In genomic region chr9:97017121-97017810, GRCm38 (mm10) we compare ENCODE assay signal across 8 mouse cellular contexts. TPM values are rescaled to one million over a fixed set of nuclear protein-coding genes. Genes with fewer than 3 reads are reported as not detected.
DNase-seq lines count a peak whose midpoint lies in the region; ATAC-seq and TF ChIP-seq lines count a peak whose summit lies in the region.

No protein-coding gene starts in this region.

- no peaks in the 10 kb centered on the region for H3K27me3 ChIP-seq in C2C12 (ENCODE audit: control insufficient read depth, insufficient read depth, insufficient read length)
- H3K27me3 ChIP-seq in hindbrain, embryonic 10.5 days (ENCODE audit: insufficient read depth, poor library complexity, severe bottlenecking) = peaks cover 23% of the 10 kb centered on the region
- H3K27me3 ChIP-seq in limb, embryonic 14.5 days (ENCODE audit: control insufficient read depth, insufficient read depth, low read length) = no peaks in the 10 kb centered on the region

- H3K79me2 ChIP-seq in C2C12 (ENCODE audit: control insufficient read depth, insufficient read depth) = no peaks in the 10 kb centered on the region

- peaks cover 68% of the 10 kb centered on the region for H3K4me1 ChIP-seq in hindbrain, embryonic 10.5 days (replicated peaks)
- H3K4me1 ChIP-seq in limb, embryonic 14.5 days (ENCODE audit: control insufficient read depth, insufficient read depth, low read length) = peaks cover 35% of the 10 kb centered on the region
- H3K4me1 ChIP-seq in olfactory bulb, adult 2 months (ENCODE audit: control insufficient read depth, insufficient read depth, low read length) = peaks cover 34% of the 10 kb centered on the region

- no peak overlapping the region for H3K4me3 ChIP-seq in C2C12 (ENCODE audit: insufficient read depth, poor library complexity, severe bottlenecking)
- H3K4me3 ChIP-seq in hindbrain, embryonic 10.5 days = peak overlapping the region; percentile 68
- H3K4me3 ChIP-seq in limb, embryonic 14.5 days (replicated peaks; ENCODE audit: low read length) = peak overlapping the region; percentile 77
- peak overlapping the region; percentile 85 for H3K4me3 ChIP-seq in olfactory bulb, adult 2 months (ENCODE audit: insufficient read depth, low read depth, low read length)

- H3K79me3 ChIP-seq in C2C12 (ENCODE audit: low read depth) = no peaks in the 10 kb centered on the region

- H3K9ac ChIP-seq in limb, embryonic 14.5 days (ENCODE audit: low read depth, low read length, severe bottlenecking) = peak overlapping the region; percentile 83

- H3K36me3 ChIP-seq in C2C12 (ENCODE audit: control insufficient read depth, insufficient read depth) = no peaks in the 10 kb centered on the region
- peaks cover 20% of the 10 kb centered on the region for H3K36me3 ChIP-seq in hindbrain, embryonic 10.5 days
- H3K36me3 ChIP-seq in limb, embryonic 14.5 days (ENCODE audit: control insufficient read depth, insufficient read depth, low read length) = peaks cover 2% of the 10 kb centered on the region; the same call in 1 of the 2 replicates

- peak overlapping the region; percentile 93 for H3K27ac ChIP-seq in hindbrain, embryonic 10.5 days
- H3K27ac ChIP-seq in limb, embryonic 14.5 days (replicated peaks; ENCODE audit: low read depth, low read length) = no peak overlapping the region
- peak overlapping the region; percentile 83 for H3K27ac ChIP-seq in olfactory bulb, adult 2 months (ENCODE audit: insufficient read depth, low read depth, low read length)

- no peaks in the 10 kb centered on the region for H3K9me3 ChIP-seq in hindbrain, embryonic 10.5 days
- no peaks in the 10 kb centered on the region for H3K9me3 ChIP-seq in limb, embryonic 14.5 days (ENCODE audit: control insufficient read depth, low read length)

- no peak for TF ChIP-seq CTCF in C2C12 (IDR thresholded peaks at IDR 0.05; ENCODE audit: control insufficient read depth, insufficient read depth, insufficient read length)
- TF ChIP-seq CTCF in olfactory bulb, adult 2 months (IDR thresholded peaks at IDR 0.05; ENCODE audit: insufficient read depth, low read depth, low read length) = no peak

- no peak for ATAC-seq in frontal cortex, adult (ENCODE audit: low TSS enrichment)
- no peak for ATAC-seq in limb, embryonic 14.5 days (ENCODE audit: low FRiP score, low read depth)

- H3K4me2 ChIP-seq in limb, embryonic 14.5 days (replicated peaks; ENCODE audit: low read depth, low read length, severe bottlenecking) = peak overlapping the region; percentile 96

- WGBS in hindbrain, embryonic 10.5 days = under 1% methylated on average over 34 of the region's 34 CpGs
- WGBS in limb, embryonic 14.5 days = 2% methylated on average over 34 of the region's 34 CpGs
- WGBS in olfactory bulb, adult 2 months = 1% methylated on average over 34 of the region's 34 CpGs

- H3ac ChIP-seq in C2C12 (ENCODE audit: control insufficient read depth, insufficient read length, low read depth) = peak overlapping the region; percentile 3

- peak; percentile 32 to 33 for DNase-seq in frontal cortex, postnatal 36 days (ENCODE audit: low spot score in 2 of 2)
- peak; percentile 71 for DNase-seq in embryo, embryonic 10.5 days (ENCODE audit: low spot score)
- DNase-seq in hindbrain, embryonic 10.5 days (ENCODE audit: low spot score) = peak; percentile 64
- DNase-seq in limb, embryonic 14.5 days (ENCODE audit: low spot score) = no peak
- DNase-seq in spleen, adult 12 weeks (ENCODE audit: low spot score) = no peak

- TF ChIP-seq POLR2A in limb, embryonic 14.5 days (IDR thresholded peaks at IDR 0.05; ENCODE audit: borderline replicate concordance, extremely low read depth, insufficient read depth, insufficient read length) = no peak
- no peak for TF ChIP-seq POLR2A in olfactory bulb, adult 2 months (IDR thresholded peaks at IDR 0.05; ENCODE audit: insufficient read depth, low read depth, low read length)

TF ChIP-seq in C2C12, 6 proteins besides CTCF, POLR2A, EP300 and RAD21:
- TF ChIP-seq FOSL1 (IDR thresholded peaks at IDR 0.05; ENCODE audit: insufficient read depth, low read length, poor library complexity, severe bottlenecking) (no peak), MYOD1 (IDR thresholded peaks at IDR 0.05; ENCODE audit: control insufficient read depth, insufficient read length, low read depth) (no peak), CEBPB (IDR thresholded peaks at IDR 0.05; ENCODE audit: low read depth) (no peak), USF1 (IDR thresholded peaks at IDR 0.05; ENCODE audit: low read depth) (no peak), MYOG (IDR thresholded peaks at IDR 0.05; ENCODE audit: control insufficient read depth, extremely low read depth, insufficient read length) (no peak), MAX (IDR thresholded peaks at IDR 0.05) (no peak)

RNA-seq across cellular contexts. Expression of gene Spsb4, which starts 1.4 kb away (rescaled TPM):
- polyA plus RNA-seq in C2C12 (2012; fragmentation: generic; extraction: Trizol) = 1.6 TPM
- 159 and 169 TPM in 2 replicates for polyA plus RNA-seq in hindbrain, embryonic 10.5 days (2016; fragmentation: Nextera tagmentation; extraction: Ambion mirVana)
- polyA plus RNA-seq in limb, embryonic 14.5 days (2012; rRNA removed) = 19.9 and 26.6 TPM in 2 replicates
- polyA plus RNA-seq in limb, embryonic 14.5 days (2014; fragmentation: Nextera tagmentation; extraction: Ambion mirVana) = 28.4 and 29.2 TPM in 2 replicates
- polyA plus RNA-seq in olfactory bulb, adult 2 months (2012; ENCODE audit: insufficient read depth, insufficient read length, low replicate concordance, missing spikeins) = not detected in 2 replicates

Comparison
In these comparisons a context has a peak if more than half of its experiments do, and no peak if none do; other contexts are left out.
1. DNase-seq: peak in frontal cortex, postnatal 36 days (2 of 2), embryo, embryonic 10.5 days (single experiment) and hindbrain, embryonic 10.5 days (single experiment); none in limb, embryonic 14.5 days (single experiment) and spleen, adult 12 weeks (single experiment).